Mouse (Mus musculus) heart, adult 2 months (tissue): ENCODE results near the gene Col25a1.

Experiments
- CTCF ChIP-seq: fragments of 200-600 bp; IDR thresholded peaks from 2 replicates; pipeline ENCODE4 v1.8.1; 2022; ENCODE audit warnings: antibody characterized with exemption, mild to moderate bottlenecking, moderate library complexity
- EP300 ChIP-seq: fragments of 200-500 bp; IDR thresholded peaks from 2 replicates; pipeline ENCODE4 v1.6.1; 2011; ENCODE audit warnings: low read depth, low read length, control low read depth; ENCODE audit not compliant: insufficient read depth
- POLR2A ChIP-seq: fragments of 200-500 bp; IDR thresholded peaks from 2 replicates; pipeline ENCODE4 v1.6.1; 2011; ENCODE audit warnings: mild to moderate bottlenecking, low read depth, low read length, control low read depth; ENCODE audit not compliant: insufficient read depth

- TF ChIP-seq POLR2A = no peak
- no peak for TF ChIP-seq CTCF
- TF ChIP-seq EP300 = no peak
Measured at GRCm38 (mm10) chr3:130149180-130149579, 17.9 kb downstream of the Col25a1 start.
